Mouse (Mus musculus) cortical plate, adult 2 months (tissue): ENCODE data around the gene Mms19.

Experiments
- CTCF ChIP-seq: fragments of 200-500 bp; IDR thresholded peaks from 2 replicates; pipeline ENCODE4 v1.5.1; 2011; ENCODE audit warnings: mild to moderate bottlenecking, control low read depth, low read length; ENCODE audit not compliant: insufficient read depth; ENCODE audit errors: extremely low read depth
- POLR2A ChIP-seq: fragments of 200-500 bp; IDR thresholded peaks from 2 replicates; pipeline ENCODE4 v1.6.1; 2011; ENCODE audit warnings: mild to moderate bottlenecking, low read length, control low read depth; ENCODE audit not compliant: insufficient read depth; ENCODE audit errors: extremely low read depth

DNA sequence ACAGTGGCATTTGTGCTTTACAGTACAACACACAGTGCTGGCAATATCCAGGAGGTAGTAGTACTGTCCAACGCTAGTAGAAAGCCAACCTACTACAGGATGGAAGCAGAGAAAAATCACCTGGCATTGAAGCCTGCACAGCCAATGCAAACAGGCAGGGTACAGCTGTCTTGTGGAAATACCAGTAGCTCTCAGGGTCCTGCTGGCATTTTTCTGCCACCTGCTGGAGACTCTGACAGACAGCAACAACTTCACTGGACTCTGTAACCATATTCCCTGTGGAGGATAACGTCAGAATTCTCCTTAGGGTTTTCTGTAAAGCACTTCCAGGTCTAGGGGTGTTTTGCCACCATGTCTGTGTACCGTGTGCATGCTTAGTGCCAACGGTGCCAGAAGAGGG lies 28.7 kb downstream of the Mms19 start:
- TF ChIP-seq POLR2A (no peak), CTCF (peak; percentile 24; the same call in 1 of the 2 replicates)
